Mouse (Mus musculus) heart, postnatal 14 days (tissue): ENCODE data around the gene Utp14a. TPM values are rescaled to one million over a fixed set of nuclear protein-coding genes. Genes with fewer than 3 reads are reported as not detected.
A peak's percentile ranks its signal among the peaks of the same experiment; 100 is the strongest.

ENCODE experiments used
- DNase-seq, 2 experiments: peaks; one replicate each; pipeline ENCODE4 v3.0.0; 2021 to 2022
- intact Hi-C: fragments of 180-260 bp; cut with DNase I; formaldehyde crosslinking; loops from one replicate; pipeline ENCODE4 v1.15.1; 2025
- total RNA-seq, 2 experiments: library from RNA; stranded (reverse); gene quantifications; 2 replicates each; pipeline ENCODE4 v1.2.3; 2021

Gene Utp14a
- total RNA-seq, 2 experiments from 2014 or later: 14.0 to 16.4 TPM

- intact Hi-C loops: no loop called here
- DNase-seq: no peak
Measured at GRCm38 (mm10) chrX:48305356-48305755, 48.7 kb downstream of the Utp14a start.

GRCm38 (mm10) chrX:48310706-48311517 lies 54.2 kb downstream of the Utp14a start:
- intact Hi-C loops: no loop called here
- DNase-seq: peak in 1 of 2 experiments; percentile 10

- intact Hi-C loops: no loop called here
- DNase-seq: no peak
Measured at GRCm38 (mm10) chrX:48311727-48312126, 55.1 kb downstream of the Utp14a start.

GRCm38 (mm10) chrX:48314530-48315079 lies 57.9 kb downstream of the Utp14a start:
- intact Hi-C loops: loop anchor here (2.0 kb wide), 1 partner anchor 26 kb away; the partner anchor contains the start of gene Bcorl1
- peak; percentile 82 to 83 for DNase-seq

- intact Hi-C loops: no loop called here
- DNase-seq: no peak
Measured at GRCm38 (mm10) chrX:48317444-48317843, 60.8 kb downstream of the Utp14a start.

GRCm38 (mm10) chrX:48318194-48318593 lies 61.5 kb downstream of the Utp14a start:
- no peak for DNase-seq
- intact Hi-C loops: no loop called here

Other genes with a start within 250 kb of the Utp14a start
- gene Apln, start 222.0 kb upstream of the Utp14a start, total RNA-seq: 10 to 100 TPM; 13.2 to 20.6 TPM
- gene Xpnpep2, start 148.1 kb upstream of the Utp14a start, total RNA-seq: 1 to 10 TPM; 1.5 to 2.6 TPM
- 1 to 10 TPM; 1.3 to 5.8 TPM for gene Sash3, start 110.4 kb upstream of the Utp14a start, total RNA-seq
- 10 to 100 TPM; 26.9 to 30.2 TPM for gene Zdhhc9, start 48.0 kb upstream of the Utp14a start, total RNA-seq
- gene Bcorl1, start 84.5 kb downstream of the Utp14a start, total RNA-seq: 1 to 10 TPM; 8.2 to 8.8 TPM
- gene Elf4, start 206.3 kb downstream of the Utp14a start, total RNA-seq: 10 to 100 TPM in 1 of 2 experiments, 1 to 10 TPM in 1; 8.4 to 12.3 TPM